Mouse (Mus musculus) lung, postnatal 0 days (tissue): ENCODE data around the gene Aff3.

Experiments used
- CTCF ChIP-seq: IDR thresholded peaks from 2 replicates; pipeline ENCODE4 v1.5.1; 2016; ENCODE audit warnings: antibody characterized with exemption, mild to moderate bottlenecking
- EP300 ChIP-seq: IDR thresholded peaks from 2 replicates; pipeline ENCODE4 v1.6.1; 2016; ENCODE audit warnings: antibody characterized with exemption, mild to moderate bottlenecking, control low read depth

GRCm38 (mm10) chr1:38513970-38514633 lies 150.7 kb downstream of the Aff3 start:
- TF ChIP-seq CTCF, result no peak
- TF ChIP-seq EP300, result no peak
